Comparison of ENCODE assay signal across 27 mouse cellular contexts in genomic region chr1:38824926-38825325, GRCm38 (mm10). TPM values are rescaled to one million over a fixed set of nuclear protein-coding genes. Genes with fewer than 3 reads are reported as not detected.
DNase-seq lines count a peak whose midpoint lies in the region; ATAC-seq and TF ChIP-seq lines count a peak whose summit lies in the region.
"Had no signal": no experiment of that assay in that cellular context is flagged by ENCODE, and none has a peak within 500 bp of the region (broad histone marks: within the 10 kb centered on the region; RNA-seq: fewer than 3 reads in every experiment).

No protein-coding gene starts in this region.

- peak; percentile 33 for DNase-seq in forebrain, embryonic 14.5 days (ENCODE audit: low spot score)
- no peak for DNase-seq in forebrain, postnatal 0 days
- peak; percentile 32 for DNase-seq in midbrain, embryonic 14.5 days
- DNase-seq in midbrain, embryonic 11.5 days (ENCODE audit: low spot score, missing footprints): no peak
- peak; percentile 16 for DNase-seq in ZHBTc4 (ENCODE audit: low read depth, low spot score)
- DNase-seq in brain, embryonic 14.5 days (ENCODE audit: low read depth): peak; percentile 31
- DNase-seq: adrenal gland, adult 8-10 months; adrenal gland, postnatal 25 days; cerebellum, adult 8-10 months; cerebellum, postnatal 25 days; gastrocnemius, postnatal 10 days; gastrocnemius, postnatal 36 days; heart, adult 2 months; heart, postnatal 14 days; heart, postnatal 4 days had no signal

- H3K27ac ChIP-seq in forebrain, embryonic 14.5 days (ENCODE audit: low read depth, low read length): no peak overlapping the region
- H3K27ac ChIP-seq in forebrain, postnatal 0 days (ENCODE audit: low read depth, low read length): no peak overlapping the region
- no peak overlapping the region for H3K27ac ChIP-seq in midbrain, embryonic 14.5 days (replicated peaks; ENCODE audit: low read depth, low read length)
- H3K27ac ChIP-seq in midbrain, embryonic 11.5 days (ENCODE audit: low read depth, low read length): no peak overlapping the region
- H3K27ac ChIP-seq: embryonic facial prominence, embryonic 12.5 days; embryonic facial prominence, embryonic 15.5 days; forebrain, embryonic 15.5 days; heart, adult 2 months; heart, embryonic 10.5 days; heart, embryonic 13.5 days; hindbrain, embryonic 12.5 days; hindbrain, embryonic 15.5 days; intestine, embryonic 15.5 days had no signal

- H3K4me2 ChIP-seq in forebrain, embryonic 14.5 days (ENCODE audit: low read length): no peak overlapping the region
- H3K4me2 ChIP-seq in forebrain, postnatal 0 days (ENCODE audit: low read depth): no peak overlapping the region
- no peak overlapping the region for H3K4me2 ChIP-seq in midbrain, embryonic 14.5 days (ENCODE audit: low read length)
- no peak overlapping the region for H3K4me2 ChIP-seq in midbrain, embryonic 11.5 days
- H3K4me2 ChIP-seq: embryonic facial prominence, embryonic 12.5 days; embryonic facial prominence, embryonic 15.5 days; forebrain, embryonic 15.5 days; heart, embryonic 13.5 days; hindbrain, embryonic 12.5 days; hindbrain, embryonic 15.5 days; intestine, embryonic 15.5 days had no signal

- H3K4me1 ChIP-seq in forebrain, embryonic 14.5 days (ENCODE audit: control insufficient read depth, insufficient read depth, low read length): no peaks in the 10 kb centered on the region
- no peaks in the 10 kb centered on the region for H3K4me1 ChIP-seq in forebrain, postnatal 0 days (ENCODE audit: insufficient read depth)
- H3K4me1 ChIP-seq in midbrain, embryonic 14.5 days (ENCODE audit: control insufficient read depth, insufficient read depth, low read length): no peaks in the 10 kb centered on the region; the same call in 1 of the 2 replicates
- H3K4me1 ChIP-seq in midbrain, embryonic 11.5 days (ENCODE audit: control insufficient read depth, insufficient read depth, low read length): no peaks in the 10 kb centered on the region
- H3K4me1 ChIP-seq: embryonic facial prominence, embryonic 15.5 days; forebrain, embryonic 15.5 days; heart, embryonic 10.5 days; heart, embryonic 13.5 days; hindbrain, embryonic 12.5 days; intestine, embryonic 15.5 days had no signal

- H3K9me3 ChIP-seq in forebrain, embryonic 14.5 days (replicated peaks; ENCODE audit: control insufficient read depth, low read length): no peaks in the 10 kb centered on the region
- H3K9me3 ChIP-seq in forebrain, postnatal 0 days (ENCODE audit: low read length): no peaks in the 10 kb centered on the region
- H3K9me3 ChIP-seq in midbrain, embryonic 14.5 days (ENCODE audit: control insufficient read depth, low read length): no peaks in the 10 kb centered on the region
- no peaks in the 10 kb centered on the region for H3K9me3 ChIP-seq in midbrain, embryonic 11.5 days (ENCODE audit: control insufficient read depth, low read length)
- H3K9me3 ChIP-seq: embryonic facial prominence, embryonic 12.5 days; embryonic facial prominence, embryonic 15.5 days; forebrain, embryonic 15.5 days; heart, embryonic 10.5 days; heart, embryonic 13.5 days; hindbrain, embryonic 12.5 days; hindbrain, embryonic 15.5 days; intestine, embryonic 15.5 days had no signal

- H3K9ac ChIP-seq in forebrain, embryonic 14.5 days (ENCODE audit: low read length): no peak overlapping the region
- no peak overlapping the region for H3K9ac ChIP-seq in forebrain, postnatal 0 days
- H3K9ac ChIP-seq in midbrain, embryonic 14.5 days (replicated peaks; ENCODE audit: low read length): no peak overlapping the region
- no peak overlapping the region for H3K9ac ChIP-seq in midbrain, embryonic 11.5 days (ENCODE audit: low read length)
- H3K9ac ChIP-seq: embryonic facial prominence, embryonic 12.5 days; embryonic facial prominence, embryonic 15.5 days; forebrain, embryonic 15.5 days; heart, embryonic 13.5 days; hindbrain, embryonic 12.5 days; hindbrain, embryonic 15.5 days; intestine, embryonic 15.5 days had no signal

- 61% methylated on average over 2 of the region's 2 CpGs for WGBS in forebrain, embryonic 14.5 days
- whole genome bisulfite sequencing in forebrain, postnatal 0 days: 55% methylated on average over 2 of the region's 2 CpGs
- 68% methylated on average over 2 of the region's 2 CpGs for WGBS in midbrain, embryonic 14.5 days
- 66% methylated on average over 2 of the region's 2 CpGs for WGBS in midbrain, embryonic 11.5 days

- H3K27me3 ChIP-seq in forebrain, embryonic 14.5 days (replicated peaks; ENCODE audit: control insufficient read depth, insufficient read depth, low read length): no peaks in the 10 kb centered on the region
- H3K27me3 ChIP-seq in forebrain, postnatal 0 days (ENCODE audit: insufficient read depth, low read length): no peaks in the 10 kb centered on the region
- H3K27me3 ChIP-seq in midbrain, embryonic 14.5 days (ENCODE audit: control insufficient read depth, insufficient read depth, low read length): no peaks in the 10 kb centered on the region
- no peaks in the 10 kb centered on the region for H3K27me3 ChIP-seq in midbrain, embryonic 11.5 days (ENCODE audit: control insufficient read depth, insufficient read depth, low read length)
- H3K27me3 ChIP-seq: embryonic facial prominence, embryonic 15.5 days; forebrain, embryonic 15.5 days; hindbrain, embryonic 12.5 days; hindbrain, embryonic 15.5 days; intestine, embryonic 15.5 days had no signal

- no peak for ATAC-seq in forebrain, embryonic 14.5 days
- no peak for ATAC-seq in forebrain, postnatal 0 days
- no peak for ATAC-seq in midbrain, embryonic 14.5 days (ENCODE audit: low FRiP score, low TSS enrichment)
- ATAC-seq in midbrain, embryonic 11.5 days (ENCODE audit: low FRiP score): no peak
- ATAC-seq: activated CD4-positive, CD25-positive, alpha-beta regulatory T cell, adult 4 months; CD4-positive, CD25-positive, alpha-beta regulatory T cell, adult 4 months; forebrain, embryonic 15.5 days; intestine, embryonic 15.5 days had no signal

- TF ChIP-seq CTCF in forebrain, postnatal 0 days (IDR thresholded peaks at IDR 0.05; ENCODE audit: low read depth): no peak
- TF ChIP-seq CTCF in brain, embryonic 14.5 days (IDR thresholded peaks at IDR 0.05; ENCODE audit: borderline replicate concordance, extremely low read depth, insufficient read depth, insufficient read length): no peak

- H3K4me3 ChIP-seq in forebrain, embryonic 14.5 days (ENCODE audit: low read depth, low read length): no peak overlapping the region
- H3K4me3 ChIP-seq in forebrain, postnatal 0 days (ENCODE audit: low read depth, low read length): no peak overlapping the region
- H3K4me3 ChIP-seq in midbrain, embryonic 14.5 days (replicated peaks; ENCODE audit: low read depth, low read length): no peak overlapping the region
- no peak overlapping the region for H3K4me3 ChIP-seq in midbrain, embryonic 11.5 days (ENCODE audit: low read depth, low read length)
- H3K4me3 ChIP-seq: embryonic facial prominence, embryonic 12.5 days; embryonic facial prominence, embryonic 15.5 days; forebrain, embryonic 15.5 days; heart, adult 2 months; heart, embryonic 10.5 days; heart, embryonic 13.5 days; hindbrain, embryonic 12.5 days; hindbrain, embryonic 15.5 days; intestine, embryonic 15.5 days had no signal

- no peak for TF ChIP-seq POLR2A in brain, embryonic 14.5 days (IDR thresholded peaks at IDR 0.05; ENCODE audit: borderline replicate concordance, extremely low read depth, insufficient read depth, insufficient read length, poor library complexity, severe bottlenecking)

- H3K36me3 ChIP-seq in forebrain, embryonic 14.5 days (ENCODE audit: control insufficient read depth, insufficient read depth, low read length): peaks cover 2% of the 10 kb centered on the region; the same call in 1 of the 2 replicates
- peaks cover 3% of the 10 kb centered on the region; the same call in 1 of the 2 replicates for H3K36me3 ChIP-seq in forebrain, postnatal 0 days (ENCODE audit: insufficient read depth)
- peaks cover 3% of the 10 kb centered on the region; the same call in 1 of the 2 replicates for H3K36me3 ChIP-seq in midbrain, embryonic 14.5 days (ENCODE audit: control insufficient read depth, insufficient read depth, low read length)
- H3K36me3 ChIP-seq in midbrain, embryonic 11.5 days (ENCODE audit: control insufficient read depth, insufficient read depth, low read length): no peaks in the 10 kb centered on the region
- H3K36me3 ChIP-seq: embryonic facial prominence, embryonic 12.5 days; embryonic facial prominence, embryonic 15.5 days; heart, embryonic 10.5 days; heart, embryonic 13.5 days; hindbrain, embryonic 12.5 days; intestine, embryonic 15.5 days had no signal

RNA-seq across cellular contexts. Expression of gene Lonrf2, which starts 11.6 kb away (rescaled TPM):
- polyA plus RNA-seq in forebrain, embryonic 14.5 days (2014; fragmentation: Nextera tagmentation; extraction: Ambion mirVana): 10.5 and 11.1 TPM in 2 replicates
- 103 and 143 TPM in 2 replicates for total RNA-seq in forebrain, postnatal 0 days (2014; rRNA removed)
- 13.8 and 21.9 TPM in 2 replicates for polyA plus RNA-seq in forebrain, postnatal 0 days (2015; fragmentation: Nextera tagmentation; extraction: Ambion mirVana)
- polyA plus RNA-seq in midbrain, embryonic 14.5 days (2014; fragmentation: Nextera tagmentation; extraction: Ambion mirVana): 21.4 and 28.1 TPM in 2 replicates
- polyA plus RNA-seq in midbrain, embryonic 11.5 days (2014; fragmentation: Nextera tagmentation; extraction: Ambion mirVana): 4.2 TPM in 2 replicates
- polyA plus RNA-seq in brain, embryonic 14.5 days (2012; rRNA removed): 51.9 and 73.3 TPM in 2 replicates
- total RNA-seq: MEL had no signal
- polyA plus RNA-seq: activated CD4-positive, CD25-positive, alpha-beta regulatory T cell, adult 4 months; C2C12; CD4-positive, CD25-positive, alpha-beta regulatory T cell, adult 4 months had no signal

Comparison
In these comparisons a context has a peak if more than half of its experiments do, and no peak if none do; other contexts are left out.
1. DNase-seq: peak in forebrain, embryonic 14.5 days (single experiment), midbrain, embryonic 14.5 days (single experiment), ZHBTc4 (single experiment) and brain, embryonic 14.5 days (single experiment); none in forebrain, postnatal 0 days (single experiment) and midbrain, embryonic 11.5 days (single experiment).